23 mouse cellular contexts compared by ENCODE assay signal in genomic region chr5:5511401-5511800, GRCm38 (mm10). TPM values are rescaled to one million over a fixed set of nuclear protein-coding genes. Genes with fewer than 3 reads are reported as not detected.
"Had no signal": no experiment of that assay in that cellular context is flagged by ENCODE, and none has a peak within 500 bp of the region (broad histone marks: within the 10 kb centered on the region; RNA-seq: fewer than 3 reads in every experiment).

No protein-coding gene starts in this region.

- DNase-seq: lung, adult 18-20 months; lung, embryonic 14.5 days; lung, postnatal 10 days; lung, postnatal 4 days; midbrain, embryonic 14.5 days; retina, postnatal 1 day; right cerebral cortex, postnatal 25 days; thymus, adult 18-20 months; thymus, postnatal 14 days; thymus, postnatal 36 days had no signal

- H3K9ac ChIP-seq: liver, embryonic 14.5 days; lung, embryonic 14.5 days; midbrain, embryonic 12.5 days; neural tube, embryonic 12.5 days had no signal

- H3K4me3 ChIP-seq: midbrain, embryonic 10.5 days; midbrain, embryonic 12.5 days; neural tube, embryonic 12.5 days had no signal

- H3K27ac ChIP-seq: liver, embryonic 14.5 days; midbrain, embryonic 10.5 days; midbrain, embryonic 12.5 days; neural tube, embryonic 12.5 days had no signal

- H3K9me3 ChIP-seq: midbrain, embryonic 10.5 days; midbrain, embryonic 12.5 days; neural tube, embryonic 12.5 days had no signal

- H3K4me2 ChIP-seq: lung, embryonic 14.5 days; midbrain, embryonic 12.5 days; neural tube, embryonic 12.5 days had no signal

- H3K27me3 ChIP-seq: midbrain, embryonic 12.5 days; neural tube, embryonic 12.5 days had no signal

RNA-seq across cellular contexts. Expression of gene 1700015F17Rik, which starts 32.5 kb away (rescaled TPM):
- total RNA-seq: megakaryocyte, adult 5-6 weeks; megakaryocyte-erythroid progenitor cell, adult 5-6 weeks had no signal
- polyA plus RNA-seq: liver, embryonic 14.5 days; liver, embryonic 16.5 days; lung, embryonic 14.5 days; lung, embryonic 16.5 days; midbrain, embryonic 10.5 days; midbrain, embryonic 12.5 days; midbrain, embryonic 14.5 days; midbrain, embryonic 16.5 days; neural tube, embryonic 12.5 days; spleen, adult 2 months; stomach, embryonic 14.5 days; stomach, embryonic 16.5 days; thymus, postnatal 0 days had no signal
